Mouse (Mus musculus): ENCODE results near the gene Endou. TPM values are rescaled to one million over a fixed set of nuclear protein-coding genes. Genes with fewer than 3 reads are reported as not detected.

The Endou gene
- polyA plus RNA-seq, 1 experiment from 2014 or later, result 0.23 TPM

- 61% methylated on average over 4 of the region's 4 CpGs for WGBS
- 0 out of 2 replicates have a peak, but pooled peaks cover 8% of the 10 kb centered on the region for H3K4me1 ChIP-seq
- no peak overlapping the region for H3K27ac ChIP-seq
- H3K4me2 ChIP-seq (replicated peaks), result no peak overlapping the region
- H3K9ac ChIP-seq, result no peak overlapping the region
- no peak for ATAC-seq (ENCODE audit: low FRiP score, low read depth)
- H3K9me3 ChIP-seq, result no peaks in the 10 kb centered on the region
- H3K4me3 ChIP-seq, result no peak overlapping the region
- no peaks in the 10 kb centered on the region for H3K36me3 ChIP-seq
- no peaks in the 10 kb centered on the region for H3K27me3 ChIP-seq (replicated peaks)
Measured at GRCm38 (mm10) chr15:97742600-97742999, 11.5 kb upstream of the Endou start.

- no peak overlapping the region for H3K27ac ChIP-seq
- no peak for ATAC-seq (ENCODE audit: low FRiP score, low read depth)
- no peak overlapping the region for H3K9ac ChIP-seq
- no peaks in the 10 kb centered on the region for H3K9me3 ChIP-seq
- 70% methylated on average over 7 of the region's 7 CpGs for WGBS
- H3K27me3 ChIP-seq (replicated peaks), result no peaks in the 10 kb centered on the region
- no peak overlapping the region for H3K4me2 ChIP-seq (replicated peaks)
- 0 out of 2 replicates have a peak, but pooled peaks cover 8% of the 10 kb centered on the region for H3K4me1 ChIP-seq
- H3K36me3 ChIP-seq, result no peaks in the 10 kb centered on the region
- H3K4me3 ChIP-seq, result no peak overlapping the region
Measured at GRCm38 (mm10) chr15:97742074-97742473, 10.9 kb upstream of the Endou start.

- Histone ChIP-seq H3K36me3 (no peaks in the 10 kb centered on the region), H3K4me1 (0 out of 2 replicates have a peak, but pooled peaks cover 8% of the 10 kb centered on the region), H3K4me3 (no peak overlapping the region), H3K9ac (no peak overlapping the region), H3K27me3 (replicated peaks) (no peaks in the 10 kb centered on the region), H3K9me3 (no peaks in the 10 kb centered on the region), H3K4me2 (replicated peaks) (no peak overlapping the region), H3K27ac (no peak overlapping the region)
- 87% methylated on average over 12 of the region's 12 CpGs for WGBS
- no peak for ATAC-seq (ENCODE audit: low FRiP score, low read depth)
Measured at GRCm38 (mm10) chr15:97741662-97742061, 10.5 kb upstream of the Endou start.

DNA sequence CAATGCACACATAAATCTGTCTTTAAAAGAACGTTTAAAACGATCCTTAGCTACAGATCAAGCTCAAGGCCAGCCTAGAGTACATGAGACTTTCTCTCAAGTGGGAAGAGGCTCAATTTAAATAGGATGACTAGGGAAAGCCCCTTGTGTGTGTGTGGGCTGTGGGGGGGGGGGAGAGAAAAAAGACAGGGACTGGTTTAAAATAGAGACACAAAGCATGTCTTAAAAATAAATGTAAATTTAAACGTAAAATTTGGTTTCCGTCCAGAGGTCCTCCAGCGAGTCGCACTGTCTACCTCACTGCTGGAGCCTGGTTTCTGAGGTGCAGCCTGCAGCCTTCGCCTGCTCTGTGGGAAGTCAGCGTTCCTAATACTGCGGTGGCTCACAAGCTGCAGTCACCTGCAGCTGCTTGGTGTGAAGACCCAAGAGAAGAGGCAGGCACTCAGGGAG lies 9.2 kb upstream of the Endou start:
- Histone ChIP-seq H3K9me3 (no peaks in the 10 kb centered on the region), H3K9ac (no peak overlapping the region), H3K36me3 (no peaks in the 10 kb centered on the region), H3K4me3 (no peak overlapping the region), H3K4me1 (0 out of 2 replicates have a peak, but pooled peaks cover 7% of the 10 kb centered on the region), H3K4me2 (replicated peaks) (no peak overlapping the region), H3K27ac (no peak overlapping the region), H3K27me3 (replicated peaks) (no peaks in the 10 kb centered on the region)
- ATAC-seq (ENCODE audit: low FRiP score, low read depth), result no peak
- 82% methylated on average over 9 of the region's 9 CpGs for WGBS

GRCm38 (mm10) chr15:97738923-97739322 lies 7.8 kb upstream of the Endou start:
- H3K4me3 ChIP-seq, result no peak overlapping the region
- no peak for ATAC-seq (ENCODE audit: low FRiP score, low read depth)
- H3K9me3 ChIP-seq, result no peaks in the 10 kb centered on the region
- no peak overlapping the region for H3K9ac ChIP-seq
- no peak overlapping the region for H3K27ac ChIP-seq
- no peaks in the 10 kb centered on the region for H3K36me3 ChIP-seq
- H3K4me1 ChIP-seq, result no peaks in the 10 kb centered on the region
- no peak overlapping the region for H3K4me2 ChIP-seq (replicated peaks)
- WGBS, result 94% methylated on average over 7 of the region's 7 CpGs
- H3K27me3 ChIP-seq (replicated peaks), result no peaks in the 10 kb centered on the region

GRCm38 (mm10) chr15:97731988-97732387 lies 849 bp upstream of the Endou start:
- H3K27me3 ChIP-seq (replicated peaks), result no peaks in the 10 kb centered on the region
- no peaks in the 10 kb centered on the region for H3K9me3 ChIP-seq
- H3K4me1 ChIP-seq, result no peaks in the 10 kb centered on the region
- no peaks in the 10 kb centered on the region for H3K36me3 ChIP-seq
- WGBS, result 89% methylated on average over 11 of the region's 11 CpGs
- ATAC-seq (ENCODE audit: low FRiP score, low read depth), result no peak
- no peak overlapping the region for H3K4me2 ChIP-seq (replicated peaks)
- no peak overlapping the region for H3K9ac ChIP-seq
- no peak overlapping the region for H3K27ac ChIP-seq
- H3K4me3 ChIP-seq, result no peak overlapping the region

- 63% methylated on average over 6 of the region's 6 CpGs for WGBS
Measured at GRCm38 (mm10) chr15:97730365-97730764, 774 bp downstream of the Endou start.

GRCm38 (mm10) chr15:97728804-97729203 lies 2.3 kb downstream of the Endou start:
- no peaks in the 10 kb centered on the region for H3K9me3 ChIP-seq
- no peak for ATAC-seq (ENCODE audit: low FRiP score, low read depth)
- H3K4me2 ChIP-seq (replicated peaks), result no peak overlapping the region
- H3K27ac ChIP-seq, result no peak overlapping the region
- no peaks in the 10 kb centered on the region for H3K27me3 ChIP-seq (replicated peaks)
- no peaks in the 10 kb centered on the region for H3K4me1 ChIP-seq
- WGBS, result 63% methylated on average over 7 of the region's 7 CpGs
- no peak overlapping the region for H3K9ac ChIP-seq
- no peak overlapping the region for H3K4me3 ChIP-seq
- H3K36me3 ChIP-seq, result no peaks in the 10 kb centered on the region

More at GRCm38 (mm10) chr15:97730365-97730764, 774 bp downstream of the Endou start:
- no peaks in the 10 kb centered on the region for H3K4me1 ChIP-seq
- ATAC-seq (ENCODE audit: low FRiP score, low read depth), result no peak
- H3K9ac ChIP-seq, result no peak overlapping the region
- no peaks in the 10 kb centered on the region for H3K36me3 ChIP-seq
- no peaks in the 10 kb centered on the region for H3K9me3 ChIP-seq
- no peak overlapping the region for H3K27ac ChIP-seq
- H3K27me3 ChIP-seq (replicated peaks), result no peaks in the 10 kb centered on the region
- no peak overlapping the region for H3K4me2 ChIP-seq (replicated peaks)
- H3K4me3 ChIP-seq, result no peak overlapping the region

GRCm38 (mm10) chr15:97728394-97728793 lies 2.7 kb downstream of the Endou start:
- no peak overlapping the region for H3K4me3 ChIP-seq
- ATAC-seq (ENCODE audit: low FRiP score, low read depth), result no peak
- H3K4me1 ChIP-seq, result no peaks in the 10 kb centered on the region
- no peaks in the 10 kb centered on the region for H3K36me3 ChIP-seq
- no peaks in the 10 kb centered on the region for H3K9me3 ChIP-seq
- no peaks in the 10 kb centered on the region for H3K27me3 ChIP-seq (replicated peaks)
- no peak overlapping the region for H3K9ac ChIP-seq
- 89% methylated on average over 11 of the region's 11 CpGs for WGBS
- no peak overlapping the region for H3K27ac ChIP-seq
- no peak overlapping the region for H3K4me2 ChIP-seq (replicated peaks)

GRCm38 (mm10) chr15:97727520-97727919 lies 3.6 kb downstream of the Endou start:
- Histone ChIP-seq H3K9ac (no peak overlapping the region), H3K27ac (no peak overlapping the region), H3K27me3 (replicated peaks) (no peaks in the 10 kb centered on the region), H3K9me3 (no peaks in the 10 kb centered on the region), H3K4me2 (replicated peaks) (no peak overlapping the region), H3K36me3 (no peaks in the 10 kb centered on the region), H3K4me3 (no peak overlapping the region), H3K4me1 (no peaks in the 10 kb centered on the region)
- ATAC-seq (ENCODE audit: low FRiP score, low read depth), result no peak
- 84% methylated on average over 5 of the region's 5 CpGs for WGBS

GRCm38 (mm10) chr15:97727048-97727447 lies 4.1 kb downstream of the Endou start:
- H3K9ac ChIP-seq, result no peak overlapping the region
- H3K27me3 ChIP-seq (replicated peaks), result no peaks in the 10 kb centered on the region
- no peak for ATAC-seq (ENCODE audit: low FRiP score, low read depth)
- H3K36me3 ChIP-seq, result no peaks in the 10 kb centered on the region
- no peak overlapping the region for H3K4me3 ChIP-seq
- no peak overlapping the region for H3K4me2 ChIP-seq (replicated peaks)
- WGBS, result 80% methylated on average over 8 of the region's 8 CpGs
- no peaks in the 10 kb centered on the region for H3K4me1 ChIP-seq
- no peak overlapping the region for H3K27ac ChIP-seq
- H3K9me3 ChIP-seq, result no peaks in the 10 kb centered on the region

GRCm38 (mm10) chr15:97726310-97726709 lies 4.8 kb downstream of the Endou start:
- no peak for ATAC-seq (ENCODE audit: low FRiP score, low read depth)
- H3K9ac ChIP-seq, result no peak overlapping the region

DNA sequence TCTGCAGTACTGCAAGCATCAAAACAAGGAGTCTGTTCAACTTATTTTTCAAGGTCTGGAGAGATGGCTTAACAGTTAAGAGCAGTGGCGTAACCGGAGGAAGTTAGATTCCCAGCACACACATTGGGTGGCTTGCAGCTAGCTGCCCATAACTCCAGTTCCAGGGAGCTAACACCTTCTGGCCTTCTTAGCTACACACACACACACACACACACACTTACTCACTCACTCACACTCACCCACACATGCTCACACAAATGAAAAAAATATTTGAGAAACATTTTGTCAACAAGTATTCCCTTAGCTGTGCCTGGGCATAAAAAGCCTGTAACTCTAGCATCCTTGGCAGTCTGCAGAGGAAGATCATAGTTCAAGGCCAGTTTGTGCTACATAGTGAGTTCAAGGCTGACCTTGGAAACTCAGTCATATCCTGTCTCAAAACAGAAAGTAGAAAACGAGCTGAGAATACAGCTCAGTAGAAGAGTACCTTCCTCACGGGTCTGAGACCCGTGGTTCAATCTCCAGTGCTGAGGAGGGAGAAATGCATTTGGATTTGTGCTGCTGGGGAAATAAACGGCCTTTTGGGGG lies 5.8 kb downstream of the Endou start:
- H3K4me2 ChIP-seq (replicated peaks), result no peak overlapping the region
- no peaks in the 10 kb centered on the region for H3K27me3 ChIP-seq (replicated peaks)
- H3K27ac ChIP-seq, result no peak overlapping the region
- ATAC-seq (ENCODE audit: low FRiP score, low read depth), result no peak
- no peak overlapping the region for H3K4me3 ChIP-seq
- WGBS, result 77% methylated on average over 6 of the region's 6 CpGs
- no peaks in the 10 kb centered on the region for H3K36me3 ChIP-seq
- no peaks in the 10 kb centered on the region for H3K9me3 ChIP-seq
- no peak overlapping the region for H3K9ac ChIP-seq
- no peaks in the 10 kb centered on the region for H3K4me1 ChIP-seq

More at GRCm38 (mm10) chr15:97726310-97726709, 4.8 kb downstream of the Endou start:
- WGBS, result 78% methylated on average over 13 of the region's 13 CpGs
- no peaks in the 10 kb centered on the region for H3K27me3 ChIP-seq (replicated peaks)
- H3K4me1 ChIP-seq, result no peaks in the 10 kb centered on the region
- H3K36me3 ChIP-seq, result no peaks in the 10 kb centered on the region
- no peak overlapping the region for H3K27ac ChIP-seq
- no peaks in the 10 kb centered on the region for H3K9me3 ChIP-seq
- no peak overlapping the region for H3K4me3 ChIP-seq
- H3K4me2 ChIP-seq (replicated peaks), result no peak overlapping the region

All from neural tube, embryonic 12.5 days (tissue).